Mouse (Mus musculus) forebrain, embryonic 12.5 days (tissue): ENCODE measurements around the gene Stard3. TPM values are rescaled to one million over a fixed set of nuclear protein-coding genes. Genes with fewer than 3 reads are reported as not detected.
"Not testable (repeated sequence)": the region's sequence is repeated elsewhere in the genome, so short reads cannot be mapped to it uniquely, and the experiment has no call there.

Experiments used
- ATAC-seq: fragments of 200-750 bp; cut with Nextera tagmentation; 2 replicates; pipeline ENCODE4 v1.8.0; 2017; ENCODE audit warnings: moderate TSS enrichment; ENCODE audit not compliant: low FRiP score
- H3K27ac ChIP-seq: fragments of 300-500 bp; sonication (generic); 2 replicates; pipeline ENCODE4 v1.5.1; 2016; ENCODE audit warnings: mild to moderate bottlenecking
- H3K27me3 ChIP-seq: fragments of 300-500 bp; sonication (generic); 2 replicates; pipeline ENCODE4 v1.6.1; 2016; ENCODE audit warnings: mild to moderate bottlenecking
- H3K36me3 ChIP-seq: fragments of 300-500 bp; sonication (generic); replicated peaks from 2 replicates; pipeline ENCODE4 v1.6.1; 2016; ENCODE audit warnings: mild to moderate bottlenecking
- H3K4me1 ChIP-seq: fragments of 300-500 bp; sonication (generic); 2 replicates; pipeline ENCODE4 v1.6.1; 2016
- H3K4me2 ChIP-seq: fragments of 300-500 bp; sonication (generic); 2 replicates; pipeline ENCODE4 v1.6.1; 2016; ENCODE audit warnings: mild to moderate bottlenecking, moderate library complexity
- H3K4me3 ChIP-seq: fragments of 300-500 bp; sonication (generic); replicated peaks from 2 replicates; pipeline ENCODE4 v1.5.1; 2016; ENCODE audit warnings: mild to moderate bottlenecking
- H3K9ac ChIP-seq: fragments of 300-500 bp; sonication (generic); 2 replicates; pipeline ENCODE4 v1.6.1; 2016; ENCODE audit warnings: mild to moderate bottlenecking
- H3K9me3 ChIP-seq: fragments of 300-500 bp; sonication (generic); 2 replicates; pipeline ENCODE4 v1.6.1; 2016
- WGBS: fragments of 180-500 bp; shearing (Covaris S2); methylation state at CpG from one replicate; pipeline ENCODE4 v1.1.7; 2016; 5-methylcytosine and 5-hydroxymethylcytosine counted together
- polyA plus RNA-seq: library from polyadenylated mRNA; unstranded; fragments of >200 nt; fragmentation: Nextera tagmentation; extraction: Ambion mirVana; gene quantifications from 2 replicates; pipeline ENCODE4 v1.2.1, GENCODE M21; 2016

Gene Stard3
- polyA plus RNA-seq, 1 experiment from 2014 or later = 42.0 TPM

DNA sequence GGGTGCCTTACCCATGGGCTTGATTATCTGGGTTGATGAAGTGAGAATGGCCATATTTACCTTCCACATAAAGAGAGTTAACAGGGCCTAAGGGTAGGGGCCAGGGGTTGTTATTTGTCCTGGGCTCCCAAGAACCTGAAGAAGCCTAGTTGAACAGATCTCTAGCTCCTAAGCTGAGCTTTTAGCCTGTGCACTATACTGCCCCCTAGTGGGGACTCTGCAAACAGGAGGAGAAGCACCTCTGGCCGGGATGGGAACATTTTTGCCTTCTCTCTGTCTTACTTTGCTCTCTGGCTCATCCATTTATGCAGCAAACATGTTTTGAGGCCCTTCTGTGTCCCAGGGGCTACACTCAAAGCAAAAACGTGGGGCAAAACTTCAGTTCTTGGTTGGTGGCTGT, 14.2 kb downstream of the Stard3 start:
- no peak for ATAC-seq
- 0 out of 2 replicates have a peak overlapping the region, but pooled peaks have one; percentile 44 for H3K9ac ChIP-seq
- H3K4me3 ChIP-seq = no peak overlapping the region
- H3K4me1 ChIP-seq = peaks cover 24% of the 10 kb centered on the region
- peak overlapping the region; percentile 80; the same call in 1 of the 2 replicates for H3K27ac ChIP-seq
- H3K9me3 ChIP-seq = no peaks in the 10 kb centered on the region
- peak overlapping the region; percentile 38 for H3K4me2 ChIP-seq
- WGBS = 5% methylated on average over 2 of the region's 2 CpGs
- H3K27me3 ChIP-seq = no peaks in the 10 kb centered on the region
- peaks cover 33% of the 10 kb centered on the region for H3K36me3 ChIP-seq

DNA sequence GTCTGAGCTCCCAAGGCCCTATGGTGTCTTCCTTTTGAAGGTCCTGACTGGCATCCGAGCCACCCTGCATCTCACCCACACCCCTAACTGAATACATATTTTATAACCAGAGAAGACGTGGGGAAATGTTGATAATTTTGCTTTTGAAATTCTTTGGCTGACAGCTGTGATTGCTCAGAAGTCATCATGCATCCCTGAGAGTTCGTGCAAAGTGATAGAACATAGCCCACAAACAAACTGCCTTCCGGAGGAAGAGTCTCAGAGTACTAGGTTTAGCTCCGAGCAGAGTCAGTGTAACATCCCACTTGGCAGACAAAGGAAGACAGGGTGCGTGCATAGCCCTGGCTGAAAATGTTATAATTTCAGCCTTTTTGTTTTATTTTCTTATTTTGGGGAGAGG, 15.1 kb downstream of the Stard3 start:
- H3K36me3 ChIP-seq = peaks cover 42% of the 10 kb centered on the region
- no peak overlapping the region for H3K9ac ChIP-seq
- WGBS = 93% methylated on average over 6 of the region's 6 CpGs
- ATAC-seq = no peak
- H3K27me3 ChIP-seq = no peaks in the 10 kb centered on the region
- H3K4me3 ChIP-seq = no peak overlapping the region
- no peak overlapping the region for H3K27ac ChIP-seq
- H3K9me3 ChIP-seq = no peaks in the 10 kb centered on the region
- H3K4me2 ChIP-seq = no peak overlapping the region
- peaks cover 24% of the 10 kb centered on the region for H3K4me1 ChIP-seq

DNA sequence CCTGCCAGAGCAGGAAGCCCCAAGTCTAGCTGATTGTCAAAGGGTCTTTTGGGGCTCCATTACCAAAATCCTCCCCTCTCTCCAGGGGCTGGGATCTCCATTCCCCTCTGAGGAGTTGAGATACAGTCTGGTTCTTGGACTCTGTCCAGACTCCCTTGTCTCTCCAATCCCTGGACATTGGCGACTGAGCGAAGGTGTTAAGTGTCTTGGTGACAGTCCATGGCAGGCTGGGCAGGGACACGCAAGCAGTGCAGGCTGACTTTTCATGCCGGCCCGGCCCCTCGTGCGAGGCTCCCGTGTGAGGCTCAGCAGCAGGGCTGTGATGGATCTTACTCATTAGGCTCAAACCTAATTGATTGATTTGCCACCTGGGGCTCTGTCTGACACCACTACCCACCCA, 16.1 kb downstream of the Stard3 start:
- no peak overlapping the region for H3K9ac ChIP-seq
- no peaks in the 10 kb centered on the region for H3K9me3 ChIP-seq
- peaks cover 52% of the 10 kb centered on the region for H3K36me3 ChIP-seq
- ATAC-seq = no peak
- 83% methylated on average over 8 of the region's 8 CpGs for WGBS
- H3K4me2 ChIP-seq = no peak overlapping the region
- H3K4me1 ChIP-seq = peaks cover 24% of the 10 kb centered on the region
- H3K27ac ChIP-seq = no peak overlapping the region
- H3K27me3 ChIP-seq = no peaks in the 10 kb centered on the region
- H3K4me3 ChIP-seq = no peak overlapping the region

DNA sequence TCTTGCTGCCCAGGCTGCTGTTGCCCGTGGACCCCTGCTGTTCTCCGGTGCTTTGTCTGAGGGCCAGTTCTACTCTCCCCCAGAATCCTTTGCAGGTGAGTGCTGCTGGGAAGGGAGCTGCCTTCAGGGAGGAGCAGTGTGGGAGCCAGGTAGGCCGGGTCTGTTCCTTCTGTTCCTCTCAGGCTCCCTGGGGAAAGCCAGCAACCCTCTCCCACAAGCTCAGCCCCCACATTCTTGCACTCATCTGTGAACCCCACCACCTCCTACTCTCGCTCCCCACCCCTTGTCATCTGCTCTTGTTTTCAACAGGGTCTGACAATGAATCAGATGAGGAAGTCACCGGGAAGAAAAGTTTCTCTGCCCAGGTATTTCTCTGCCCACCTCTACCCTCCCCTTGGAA, 18.6 kb downstream of the Stard3 start:
- peaks cover 71% of the 10 kb centered on the region for H3K36me3 ChIP-seq
- 67% methylated on average over 5 of the region's 5 CpGs for WGBS
- H3K4me2 ChIP-seq = no peak overlapping the region
- peaks cover 12% of the 10 kb centered on the region for H3K4me1 ChIP-seq
- H3K27me3 ChIP-seq = no peaks in the 10 kb centered on the region
- H3K9ac ChIP-seq = 0 out of 2 replicates have a peak overlapping the region, but pooled peaks have one; percentile 4
- H3K9me3 ChIP-seq = no peaks in the 10 kb centered on the region
- H3K4me3 ChIP-seq = no peak overlapping the region
- H3K27ac ChIP-seq = no peak overlapping the region
- no peak for ATAC-seq

DNA sequence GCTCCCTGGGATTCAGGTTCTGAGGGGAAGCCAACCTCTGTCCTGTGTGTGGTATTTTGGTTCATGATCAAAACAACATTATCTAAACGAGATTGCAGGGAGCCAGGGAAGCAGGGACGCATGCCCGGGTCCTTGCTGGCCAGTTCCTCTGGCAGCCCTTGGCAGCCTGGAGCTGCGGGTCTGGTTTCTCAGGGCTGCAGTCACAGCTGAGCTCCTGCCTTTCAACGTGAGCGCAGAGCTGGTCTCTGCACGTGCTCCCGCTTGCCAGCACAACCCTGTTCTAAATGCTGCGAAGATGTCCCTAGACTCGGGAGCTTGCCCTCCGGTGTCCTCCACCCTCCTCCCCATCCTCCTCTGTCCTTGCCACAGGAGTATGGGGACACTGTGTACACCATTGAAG, 19.6 kb downstream of the Stard3 start:
- H3K36me3 ChIP-seq = peaks cover 71% of the 10 kb centered on the region
- H3K9ac ChIP-seq = no peak overlapping the region
- no peak overlapping the region for H3K27ac ChIP-seq
- peaks cover 3% of the 10 kb centered on the region; the same call in 1 of the 2 replicates for H3K4me1 ChIP-seq
- no peak for ATAC-seq
- H3K27me3 ChIP-seq = no peaks in the 10 kb centered on the region
- no peak overlapping the region for H3K4me3 ChIP-seq
- WGBS = 86% methylated on average over 11 of the region's 11 CpGs
- no peaks in the 10 kb centered on the region for H3K9me3 ChIP-seq
- no peak overlapping the region for H3K4me2 ChIP-seq

- peaks cover 15% of the 10 kb centered on the region for H3K27me3 ChIP-seq
- H3K4me1 ChIP-seq = no peaks in the 10 kb centered on the region
- WGBS = 90% methylated on average over 7 of the region's 7 CpGs
- no peak overlapping the region for H3K4me3 ChIP-seq
- no peak overlapping the region for H3K9ac ChIP-seq
- no peak for ATAC-seq
- no peaks in the 10 kb centered on the region for H3K9me3 ChIP-seq
- peaks cover 68% of the 10 kb centered on the region for H3K36me3 ChIP-seq
- no peak overlapping the region for H3K4me2 ChIP-seq
- no peak overlapping the region for H3K27ac ChIP-seq
Observed at GRCm38 (mm10) chr11:98379379-98379778, 21.2 kb downstream of the Stard3 start.

- Histone ChIP-seq H3K4me3 (no peak overlapping the region), H3K4me2 (no peak overlapping the region), H3K9ac (no peak overlapping the region), H3K4me1 (no peaks in the 10 kb centered on the region), H3K27me3 (peaks cover 22% of the 10 kb centered on the region), H3K36me3 (peaks cover 61% of the 10 kb centered on the region), H3K27ac (no peak overlapping the region), H3K9me3 (no peaks in the 10 kb centered on the region)
- no peak for ATAC-seq
- WGBS = 94% methylated on average over 6 of the region's 6 CpGs
Observed at GRCm38 (mm10) chr11:98380106-98380505, 21.9 kb downstream of the Stard3 start.

GRCm38 (mm10) chr11:98381651-98382050, 23.5 kb downstream of the Stard3 start:
- no peak overlapping the region for H3K4me3 ChIP-seq
- peaks cover 45% of the 10 kb centered on the region for H3K36me3 ChIP-seq
- WGBS = 98% methylated on average over 2 of the region's 2 CpGs
- H3K27me3 ChIP-seq = peaks cover 38% of the 10 kb centered on the region
- no peak overlapping the region for H3K27ac ChIP-seq
- no peak for ATAC-seq
- H3K4me1 ChIP-seq = no peaks in the 10 kb centered on the region
- no peak overlapping the region for H3K9ac ChIP-seq
- H3K4me2 ChIP-seq = no peak overlapping the region
- H3K9me3 ChIP-seq = no peaks in the 10 kb centered on the region

- H3K4me1 ChIP-seq, H3K27ac ChIP-seq, H3K9ac ChIP-seq, H3K4me2 ChIP-seq, H3K9me3 ChIP-seq, H3K4me3 ChIP-seq, ATAC-seq: not testable (repeated sequence)
- Histone ChIP-seq H3K36me3 (peaks cover 38% of the 10 kb centered on the region), H3K27me3 (peaks cover 45% of the 10 kb centered on the region)
- WGBS = 47% methylated on average over 2 of the region's 2 CpGs
Observed at GRCm38 (mm10) chr11:98382405-98382804, 24.2 kb downstream of the Stard3 start.

- WGBS = 66% methylated on average over 14 of the region's 14 CpGs
Observed at GRCm38 (mm10) chr11:98383261-98384030, 25.3 kb downstream of the Stard3 start, which contains the start of gene Tcap. Tcap (plus strand) TSS chr11:98383811.

GRCm38 (mm10) chr11:98384216-98384615, 26.0 kb downstream of the Stard3 start:
- no peak for ATAC-seq
- peaks cover 62% of the 10 kb centered on the region for H3K27me3 ChIP-seq
- WGBS = 76% methylated on average over 20 of the region's 20 CpGs

More at GRCm38 (mm10) chr11:98383261-98384030, 25.3 kb downstream of the Stard3 start, which contains the start of gene Tcap:
- no peak within 1 kb of the TSS for H3K4me3 ChIP-seq
- no peaks in the 10 kb centered on the region; the same call in 1 of the 2 replicates for H3K4me1 ChIP-seq
- no peak within 1 kb of the TSS for H3K9ac ChIP-seq
- peaks cover 56% of the 10 kb centered on the region for H3K27me3 ChIP-seq
- no peak within 1 kb of the TSS for H3K4me2 ChIP-seq
- ATAC-seq = no peak
- H3K27ac ChIP-seq = no peak within 1 kb of the TSS
- H3K36me3 ChIP-seq = peaks cover 27% of the 10 kb centered on the region
- H3K9me3 ChIP-seq = no peaks in the 10 kb centered on the region

GRCm38 (mm10) chr11:98384721-98385637, 26.8 kb downstream of the Stard3 start:
- WGBS = 70% methylated on average over 8 of the region's 8 CpGs
- Histone ChIP-seq H3K4me2 (no peak overlapping the region), H3K27ac (no peak overlapping the region), H3K4me1 (peaks cover 6% of the 10 kb centered on the region; the same call in 1 of the 2 replicates), H3K9ac (no peak overlapping the region), H3K36me3 (peaks cover 12% of the 10 kb centered on the region), H3K9me3 (no peaks in the 10 kb centered on the region), H3K27me3 (peaks cover 68% of the 10 kb centered on the region), H3K4me3 (no peak overlapping the region)
- no peak for ATAC-seq

More at GRCm38 (mm10) chr11:98384216-98384615, 26.0 kb downstream of the Stard3 start:
- H3K4me2 ChIP-seq = no peak overlapping the region
- peaks cover 6% of the 10 kb centered on the region; the same call in 1 of the 2 replicates for H3K4me1 ChIP-seq
- no peak overlapping the region for H3K4me3 ChIP-seq
- H3K36me3 ChIP-seq = peaks cover 20% of the 10 kb centered on the region
- H3K27ac ChIP-seq = no peak overlapping the region
- H3K9ac ChIP-seq = no peak overlapping the region
- no peaks in the 10 kb centered on the region for H3K9me3 ChIP-seq
